In the genomic region with DNA sequence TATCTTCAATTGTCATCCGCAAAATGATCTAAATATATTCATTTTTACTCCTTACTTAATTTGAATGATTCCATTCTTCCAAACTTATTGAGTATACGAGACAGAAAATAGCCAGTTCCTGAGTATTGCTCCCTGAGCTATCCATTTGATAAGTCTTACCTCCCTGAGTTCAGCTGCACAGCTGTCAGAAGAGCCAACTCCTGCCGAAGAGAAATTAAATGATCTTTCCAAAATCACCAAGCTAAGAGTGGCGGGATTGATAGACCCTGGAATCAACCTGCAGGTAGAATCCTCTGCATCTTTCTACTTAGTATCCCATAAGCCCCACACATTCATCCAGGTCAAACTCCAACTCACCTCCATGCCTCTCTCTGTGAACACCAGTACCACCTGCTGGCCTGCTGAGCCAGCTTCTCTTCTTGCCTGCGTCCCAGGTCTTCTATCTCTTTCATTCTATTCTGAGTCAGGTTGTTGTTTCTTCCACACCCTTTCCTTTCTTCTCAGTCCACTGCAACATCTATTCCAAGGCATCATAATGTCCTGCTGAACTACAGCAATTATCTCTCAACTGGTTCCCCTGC, we compare ENCODE assay signal across 12 mouse cellular contexts.
A peak's percentile ranks its signal among the peaks of the same experiment; 100 is the strongest.
DNase-seq lines count a peak whose midpoint lies in the region; ATAC-seq and TF ChIP-seq lines count a peak whose summit lies in the region.
"Had no signal": no experiment of that assay in that cellular context is flagged by ENCODE, and none has a peak within 500 bp of the region (broad histone marks: within the 10 kb centered on the region; RNA-seq: fewer than 3 reads in every experiment).

No protein-coding gene starts in this region.

- H3K4me1 ChIP-seq in kidney, embryonic 14.5 days (ENCODE audit: control insufficient read depth, insufficient read depth, low read length): peaks cover 3% of the 10 kb centered on the region; the same call in 1 of the 2 replicates
- no peaks in the 10 kb centered on the region for H3K4me1 ChIP-seq in midbrain, postnatal 0 days (ENCODE audit: insufficient read depth, low read length)
- H3K4me1 ChIP-seq in midbrain, embryonic 16.5 days (ENCODE audit: control insufficient read depth, insufficient read depth, low read length): peaks cover 6% of the 10 kb centered on the region

- H3K27ac ChIP-seq in kidney, embryonic 14.5 days (ENCODE audit: low read depth, low read length): no peak overlapping the region
- H3K27ac ChIP-seq in midbrain, postnatal 0 days (ENCODE audit: low read depth, low read length): no peak overlapping the region
- H3K27ac ChIP-seq in midbrain, embryonic 16.5 days (ENCODE audit: low read length): no peak overlapping the region
- H3K27ac ChIP-seq: forebrain, embryonic 12.5 days; heart, embryonic 13.5 days; hindbrain, embryonic 15.5 days had no signal

- TF ChIP-seq CTCF in midbrain, postnatal 0 days (IDR thresholded peaks at IDR 0.05): peak; percentile 12; the same call in 1 of the 2 replicates

- H3K36me3 ChIP-seq in kidney, embryonic 14.5 days (ENCODE audit: control insufficient read depth, insufficient read depth, low read length): no peaks in the 10 kb centered on the region
- H3K36me3 ChIP-seq in midbrain, postnatal 0 days (ENCODE audit: insufficient read depth, low read length): no peaks in the 10 kb centered on the region
- H3K36me3 ChIP-seq in midbrain, embryonic 16.5 days (ENCODE audit: control insufficient read depth, insufficient read depth, low read length): no peaks in the 10 kb centered on the region
- H3K36me3 ChIP-seq: forebrain, embryonic 12.5 days; heart, embryonic 13.5 days; hindbrain, embryonic 15.5 days had no signal

- H3K4me2 ChIP-seq in kidney, embryonic 14.5 days (replicated peaks; ENCODE audit: low read depth, low read length): no peak overlapping the region
- H3K4me2 ChIP-seq in midbrain, postnatal 0 days (ENCODE audit: low read depth, low read length, poor library complexity, severe bottlenecking): no peak overlapping the region
- no peak overlapping the region for H3K4me2 ChIP-seq in midbrain, embryonic 16.5 days (ENCODE audit: low read length)
- H3K4me2 ChIP-seq: forebrain, embryonic 12.5 days; heart, embryonic 13.5 days; hindbrain, embryonic 15.5 days had no signal

- ATAC-seq in kidney, embryonic 14.5 days (ENCODE audit: low FRiP score, low TSS enrichment): no peak
- ATAC-seq in midbrain, postnatal 0 days (ENCODE audit: low FRiP score): no peak
- no peak for ATAC-seq in midbrain, embryonic 16.5 days

- peak; percentile 33 for DNase-seq in adrenal gland, adult 2 months
- no peak for DNase-seq in adrenal gland, postnatal 10 days
- peak; percentile 34 for DNase-seq in kidney, adult 11 months
- DNase-seq in midbrain, postnatal 0 days (ENCODE audit: low spot score): no peak
- DNase-seq in kidney, postnatal 4 days: peak; percentile 17 to 34
- no peak for DNase-seq in left cerebral cortex, adult 8-10 months (ENCODE audit: low spot score in 2 of 2)
- DNase-seq: B cell, adult 2 months had no signal

- no peaks in the 10 kb centered on the region for H3K9me3 ChIP-seq in kidney, embryonic 14.5 days (ENCODE audit: control insufficient read depth, low read length)
- no peaks in the 10 kb centered on the region for H3K9me3 ChIP-seq in midbrain, postnatal 0 days (ENCODE audit: low read length)
- H3K9me3 ChIP-seq in midbrain, embryonic 16.5 days (replicated peaks; ENCODE audit: control insufficient read depth, low read length, poor library complexity, severe bottlenecking): no peaks in the 10 kb centered on the region
- H3K9me3 ChIP-seq: forebrain, embryonic 12.5 days; heart, embryonic 13.5 days; hindbrain, embryonic 15.5 days had no signal

- H3K27me3 ChIP-seq in kidney, embryonic 14.5 days (ENCODE audit: control insufficient read depth, insufficient read depth, low read length): no peaks in the 10 kb centered on the region
- H3K27me3 ChIP-seq in midbrain, postnatal 0 days (ENCODE audit: insufficient read depth, low read length): no peaks in the 10 kb centered on the region
- H3K27me3 ChIP-seq in midbrain, embryonic 16.5 days (ENCODE audit: control insufficient read depth, insufficient read depth, low read depth, low read length): no peaks in the 10 kb centered on the region
- H3K27me3 ChIP-seq: forebrain, embryonic 12.5 days; heart, embryonic 13.5 days; hindbrain, embryonic 15.5 days had no signal

- H3K9ac ChIP-seq in kidney, embryonic 14.5 days (ENCODE audit: low read depth, low read length): no peak overlapping the region
- H3K9ac ChIP-seq in midbrain, postnatal 0 days (replicated peaks; ENCODE audit: low read length, poor library complexity, severe bottlenecking): no peak overlapping the region
- no peak overlapping the region for H3K9ac ChIP-seq in midbrain, embryonic 16.5 days (ENCODE audit: low read depth, low read length)
- H3K9ac ChIP-seq: forebrain, embryonic 12.5 days; heart, embryonic 13.5 days; hindbrain, embryonic 15.5 days had no signal

- 85% methylated on average over 5 of the region's 5 CpGs for WGBS in kidney, embryonic 14.5 days
- 94% methylated on average over 5 of the region's 5 CpGs for WGBS in midbrain, postnatal 0 days
- 92% methylated on average over 5 of the region's 5 CpGs for WGBS in midbrain, embryonic 16.5 days

- H3K4me3 ChIP-seq in kidney, embryonic 14.5 days (ENCODE audit: low read length): no peak overlapping the region
- no peak overlapping the region for H3K4me3 ChIP-seq in midbrain, postnatal 0 days (ENCODE audit: low read depth, low read length)
- no peak overlapping the region for H3K4me3 ChIP-seq in midbrain, embryonic 16.5 days (ENCODE audit: low read depth, low read length)
- H3K4me3 ChIP-seq: forebrain, embryonic 12.5 days; heart, embryonic 13.5 days; hindbrain, embryonic 15.5 days had no signal

Comparison
In these comparisons a context has a peak if more than half of its experiments do, and no peak if none do; other contexts are left out.
1. DNase-seq: peak in adrenal gland, adult 2 months (single experiment), kidney, adult 11 months (single experiment) and kidney, postnatal 4 days (2 of 2); none in adrenal gland, postnatal 10 days (single experiment), midbrain, postnatal 0 days (single experiment) and left cerebral cortex, adult 8-10 months (0 of 2).